Mouse (Mus musculus): ENCODE measurements around the gene Adk. TPM values are rescaled to one million over a fixed set of nuclear protein-coding genes. Genes with fewer than 3 reads are reported as not detected.
A peak's percentile ranks its signal among the peaks of the same experiment; 100 is the strongest.

The Adk gene
- polyA plus RNA-seq, 1 experiment from 2014 or later = 475 TPM

GRCm38 (mm10) chr14:21115888-21116460 lies 63.6 kb downstream of the Adk start:
- ATAC-seq (peak; percentile 17; the same call in 1 of the 2 replicates), DNase-seq (no peak)
- H3K4me3 ChIP-seq (ENCODE audit: low read depth, low read length) = no peak overlapping the region
- peak; percentile 57 for TF ChIP-seq CTCF (IDR thresholded peaks at IDR 0.05; ENCODE audit: low read depth)
- no peak for TF ChIP-seq EP300 (IDR thresholded peaks at IDR 0.05; ENCODE audit: low read depth)
- WGBS (ENCODE audit: insufficient replicate concordance) = 45% methylated on average over 3 of the region's 3 CpGs
- H3K4me2 ChIP-seq (ENCODE audit: low read depth, low read length) = no peak overlapping the region
- peaks cover 11% of the 10 kb centered on the region; the same call in 1 of the 2 replicates for H3K4me1 ChIP-seq (ENCODE audit: insufficient read depth)
- H3K27me3 ChIP-seq (ENCODE audit: insufficient read depth, low read length) = no peaks in the 10 kb centered on the region
- no peaks in the 10 kb centered on the region for H3K36me3 ChIP-seq (replicated peaks; ENCODE audit: insufficient read depth, low read length)
- H3K9me3 ChIP-seq (ENCODE audit: low read length) = no peaks in the 10 kb centered on the region
- H3K9ac ChIP-seq (replicated peaks) = no peak overlapping the region
- H3K27ac ChIP-seq (ENCODE audit: low read depth) = peak overlapping the region; percentile 64

DNA sequence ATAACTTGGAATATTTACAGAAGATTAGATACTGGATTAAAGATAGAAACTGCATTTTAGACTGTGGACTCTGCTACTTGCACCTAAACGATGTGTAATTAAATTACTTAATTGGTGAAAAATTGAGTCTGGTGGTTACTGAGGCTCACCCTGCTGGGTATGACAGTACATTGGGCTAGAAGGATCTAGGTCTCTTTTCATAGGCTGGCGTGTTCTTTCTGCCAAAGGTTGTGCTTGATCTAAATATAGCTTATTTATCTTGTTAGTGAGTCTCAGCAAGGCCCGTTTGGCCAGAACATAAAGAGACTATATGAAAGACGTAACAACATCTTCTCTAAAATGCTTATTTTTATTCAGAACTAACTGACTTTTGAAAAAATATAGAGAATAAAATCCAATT lies 65.7 kb downstream of the Adk start:
- no peak for ATAC-seq

DNA sequence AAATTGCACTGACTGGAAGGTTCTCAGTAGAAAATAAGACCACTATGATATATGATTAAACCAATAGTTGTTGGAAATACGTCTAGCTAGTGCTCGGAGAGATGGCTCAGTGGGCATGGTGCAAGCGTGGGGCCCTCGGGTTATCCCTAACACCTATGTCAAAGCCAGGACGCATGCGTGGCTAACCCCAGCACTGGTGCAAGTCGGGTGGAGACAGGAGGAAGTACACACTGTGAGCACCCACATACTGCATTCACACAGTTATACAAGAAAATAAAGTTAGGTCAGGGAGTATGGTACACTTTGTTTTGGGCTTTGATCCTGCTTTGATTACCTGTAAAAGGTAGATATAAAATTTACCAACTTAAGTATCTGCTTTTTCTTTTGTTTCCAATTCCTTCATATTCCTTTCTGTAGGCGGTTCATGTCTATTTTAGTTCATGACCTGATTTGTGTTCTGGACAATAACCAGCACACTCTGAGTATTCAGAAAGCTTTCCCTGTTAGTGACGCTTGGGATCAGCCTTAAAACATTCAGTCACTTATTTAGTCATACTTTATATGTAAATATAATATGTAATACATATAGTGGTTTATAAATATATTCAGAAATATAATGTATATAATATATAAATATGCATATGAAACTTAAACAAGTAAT lies 67.4 kb downstream of the Adk start:
- H3K27ac ChIP-seq (ENCODE audit: low read depth) = no peak overlapping the region
- no peak overlapping the region for H3K4me3 ChIP-seq (ENCODE audit: low read depth, low read length)
- H3K4me2 ChIP-seq (ENCODE audit: low read depth, low read length) = no peak overlapping the region
- WGBS (ENCODE audit: insufficient replicate concordance) = 67% methylated on average over 9 of the region's 9 CpGs
- H3K9ac ChIP-seq (replicated peaks) = no peak overlapping the region
- TF ChIP-seq EP300 (IDR thresholded peaks at IDR 0.05; ENCODE audit: low read depth) (no peak), CTCF (IDR thresholded peaks at IDR 0.05; ENCODE audit: low read depth) (no peak)
- DNase-seq = no peak
- no peaks in the 10 kb centered on the region for H3K36me3 ChIP-seq (replicated peaks; ENCODE audit: insufficient read depth, low read length)
- H3K4me1 ChIP-seq (ENCODE audit: insufficient read depth) = no peaks in the 10 kb centered on the region
- ATAC-seq = no peak
- no peaks in the 10 kb centered on the region for H3K9me3 ChIP-seq (ENCODE audit: low read length)
- no peaks in the 10 kb centered on the region for H3K27me3 ChIP-seq (ENCODE audit: insufficient read depth, low read length)

More for the DNA sequence above, 65.7 kb downstream of the Adk start:
- Histone ChIP-seq H3K9me3 (ENCODE audit: low read length) (no peaks in the 10 kb centered on the region), H3K27me3 (ENCODE audit: insufficient read depth, low read length) (no peaks in the 10 kb centered on the region), H3K4me2 (ENCODE audit: low read depth, low read length) (no peak overlapping the region), H3K4me3 (ENCODE audit: low read depth, low read length) (no peak overlapping the region), H3K36me3 (replicated peaks; ENCODE audit: insufficient read depth, low read length) (no peaks in the 10 kb centered on the region), H3K27ac (ENCODE audit: low read depth) (no peak overlapping the region), H3K4me1 (ENCODE audit: insufficient read depth) (0 out of 2 replicates have a peak, but pooled peaks cover 4% of the 10 kb centered on the region), H3K9ac (replicated peaks) (no peak overlapping the region)
- no peak for DNase-seq
- 49% methylated on average over 4 of the region's 4 CpGs for WGBS (ENCODE audit: insufficient replicate concordance)
- TF ChIP-seq CTCF (IDR thresholded peaks at IDR 0.05; ENCODE audit: low read depth) (no peak), EP300 (IDR thresholded peaks at IDR 0.05; ENCODE audit: low read depth) (no peak)

- DNase-seq (peak; percentile 52), ATAC-seq (no peak)
- Histone ChIP-seq H3K9ac (replicated peaks) (no peak overlapping the region), H3K4me2 (ENCODE audit: low read depth, low read length) (no peak overlapping the region), H3K36me3 (replicated peaks; ENCODE audit: insufficient read depth, low read length) (no peaks in the 10 kb centered on the region), H3K9me3 (ENCODE audit: low read length) (no peaks in the 10 kb centered on the region), H3K4me1 (ENCODE audit: insufficient read depth) (no peaks in the 10 kb centered on the region), H3K27me3 (ENCODE audit: insufficient read depth, low read length) (no peaks in the 10 kb centered on the region), H3K4me3 (ENCODE audit: low read depth, low read length) (no peak overlapping the region), H3K27ac (ENCODE audit: low read depth) (no peak overlapping the region)
- TF ChIP-seq CTCF (IDR thresholded peaks at IDR 0.05; ENCODE audit: low read depth) = peak; percentile 76
- TF ChIP-seq EP300 (IDR thresholded peaks at IDR 0.05; ENCODE audit: low read depth) = no peak
- 29% methylated on average over 3 of the region's 3 CpGs for WGBS (ENCODE audit: insufficient replicate concordance)
Observed at GRCm38 (mm10) chr14:21120473-21120872, 68.1 kb downstream of the Adk start.

DNA sequence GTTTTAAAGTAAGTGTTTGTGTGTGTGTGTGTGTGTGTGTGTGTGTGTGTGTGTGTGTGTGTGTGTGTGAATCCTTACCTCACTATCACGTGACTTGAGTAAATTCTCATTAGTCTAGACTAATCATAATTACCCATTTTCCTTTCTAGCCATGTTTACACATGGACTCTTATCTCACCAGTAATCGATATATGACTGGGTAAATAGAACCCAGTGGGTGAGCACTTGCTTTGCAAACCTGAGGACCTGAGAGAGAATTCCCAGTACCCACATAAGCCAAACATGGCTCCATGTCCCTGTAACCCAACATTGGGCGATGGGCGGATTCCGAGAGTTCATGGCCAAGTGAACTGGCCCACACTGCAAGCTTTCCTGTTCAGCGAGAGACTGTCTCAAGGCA lies 74.8 kb downstream of the Adk start:
- no peak overlapping the region for H3K27ac ChIP-seq (ENCODE audit: low read depth)

DNA sequence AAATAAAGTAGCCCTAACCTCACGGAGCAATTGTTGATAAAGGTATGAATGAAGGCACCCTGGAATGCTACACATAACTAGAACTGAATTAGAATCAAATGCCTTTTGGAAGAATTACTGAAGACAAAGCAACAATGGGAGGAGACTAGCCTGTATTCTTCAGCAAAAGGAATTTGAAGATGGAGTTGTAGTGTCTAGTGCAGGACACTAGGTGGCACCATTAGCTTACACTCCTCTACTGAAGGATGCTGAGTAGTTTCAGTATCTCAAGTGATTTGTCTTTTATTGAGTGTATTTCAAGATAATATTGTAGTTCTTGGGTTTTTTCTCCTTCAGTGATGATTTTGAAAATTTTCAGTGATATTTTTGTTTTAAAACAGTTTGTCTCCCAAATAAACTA lies 84.5 kb downstream of the Adk start:
- peak; percentile 42 for DNase-seq
- Histone ChIP-seq H3K9ac (replicated peaks) (no peak overlapping the region), H3K4me1 (ENCODE audit: insufficient read depth) (no peaks in the 10 kb centered on the region), H3K4me2 (ENCODE audit: low read depth, low read length) (no peak overlapping the region), H3K36me3 (replicated peaks; ENCODE audit: insufficient read depth, low read length) (no peaks in the 10 kb centered on the region), H3K27ac (ENCODE audit: low read depth) (no peak overlapping the region), H3K4me3 (ENCODE audit: low read depth, low read length) (no peak overlapping the region), H3K27me3 (ENCODE audit: insufficient read depth, low read length) (no peaks in the 10 kb centered on the region), H3K9me3 (ENCODE audit: low read length) (no peaks in the 10 kb centered on the region)
- 51% methylated on average over 1 of the region's 1 CpGs for WGBS (ENCODE audit: insufficient replicate concordance)
- no peak for ATAC-seq
- TF ChIP-seq EP300 (IDR thresholded peaks at IDR 0.05; ENCODE audit: low read depth) (no peak), CTCF (IDR thresholded peaks at IDR 0.05; ENCODE audit: low read depth) (peak; percentile 93)

More for the DNA sequence above, 74.8 kb downstream of the Adk start:
- Histone ChIP-seq H3K27me3 (ENCODE audit: insufficient read depth, low read length) (no peaks in the 10 kb centered on the region), H3K9me3 (ENCODE audit: low read length) (no peaks in the 10 kb centered on the region), H3K9ac (replicated peaks) (no peak overlapping the region), H3K4me2 (ENCODE audit: low read depth, low read length) (no peak overlapping the region), H3K36me3 (replicated peaks; ENCODE audit: insufficient read depth, low read length) (no peaks in the 10 kb centered on the region), H3K4me3 (ENCODE audit: low read depth, low read length) (no peak overlapping the region), H3K4me1 (ENCODE audit: insufficient read depth) (peaks cover 5% of the 10 kb centered on the region; the same call in 1 of the 2 replicates)
- DNase-seq (no peak), ATAC-seq (peak; percentile 72)
- no peak for TF ChIP-seq CTCF (IDR thresholded peaks at IDR 0.05; ENCODE audit: low read depth)
- WGBS (ENCODE audit: insufficient replicate concordance) = 63% methylated on average over 6 of the region's 6 CpGs
